Mouse (Mus musculus): Measurements from ENCODE around the gene Gstp1.

DNA sequence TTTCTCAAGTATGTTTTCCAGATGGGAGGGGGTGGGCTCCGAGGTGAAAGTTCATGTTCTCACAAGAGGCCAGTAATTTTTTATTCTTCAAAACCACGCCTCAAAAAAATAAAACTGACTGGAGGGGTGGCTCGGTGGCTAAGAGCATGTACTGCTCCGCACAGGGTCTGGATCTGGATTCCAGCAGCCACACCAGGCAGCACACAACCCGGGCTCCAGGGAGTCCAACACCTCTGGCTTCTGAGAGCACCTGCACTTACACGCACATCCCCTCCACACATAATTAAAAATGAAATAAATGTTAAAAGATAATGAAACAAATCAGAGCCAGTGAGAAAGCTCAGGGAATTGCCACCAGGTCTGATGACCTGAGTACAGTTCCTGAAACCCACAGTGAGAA, 28.5 kb upstream of the Gstp1 start:
- TF ChIP-seq POLR2A (IDR thresholded peaks at IDR 0.05; ENCODE audit: borderline replicate concordance, extremely low read depth, insufficient read depth, insufficient read length, poor library complexity, severe bottlenecking) (no peak), CTCF (IDR thresholded peaks at IDR 0.05; ENCODE audit: borderline replicate concordance, extremely low read depth, insufficient read depth, insufficient read length) (no peak)
